Mouse (Mus musculus) megakaryocyte progenitor cell, adult 5-6 weeks (primary cell): ENCODE data around the gene Shank2. TPM values are rescaled to one million over a fixed set of nuclear protein-coding genes. Genes with fewer than 3 reads are reported as not detected.

Experiments
- ATAC-seq: replicated peaks from 2 replicates; pipeline ENCODE4 v1.8.0; 2016; ENCODE audit warnings: mild to moderate bottlenecking, moderate TSS enrichment, inconsistent platforms; ENCODE audit not compliant: poor library complexity
- total RNA-seq, 2 experiments: library from RNA; stranded (forward) in 1 of 2; stranded (reverse) in 1 of 2; fragments of 157-497, 149-512 nt in 1 of 2; fragments of 200-1000 nt in 1 of 2; gene quantifications; 2 replicates each; pipeline versions ENCODE4 v1.2.3 to v1.2.4; 2015 to 2017

The Shank2 gene
- total RNA-seq, 2 experiments from 2014 or later, result not detected

DNA sequence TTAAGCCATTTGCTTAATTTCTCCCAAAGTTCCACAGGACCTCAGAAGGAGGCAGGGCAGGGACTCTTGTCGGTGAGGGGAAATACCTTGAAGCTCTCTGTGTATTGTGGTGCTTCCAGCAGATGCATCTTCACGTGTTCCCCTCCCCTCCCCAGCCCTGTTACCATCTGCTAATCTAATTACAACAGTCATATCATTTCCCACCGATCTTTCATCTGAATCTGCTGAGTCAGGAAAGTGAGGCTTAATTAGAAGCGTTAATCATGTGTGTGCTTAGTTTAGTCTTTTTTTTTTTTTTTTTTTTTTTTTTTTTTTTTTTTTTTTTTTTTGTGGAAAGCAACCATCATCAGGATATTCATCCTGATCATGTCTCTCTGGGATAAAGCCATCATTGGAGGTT is 256.6 kb downstream of the Shank2 start:
- ATAC-seq, result no peak

DNA sequence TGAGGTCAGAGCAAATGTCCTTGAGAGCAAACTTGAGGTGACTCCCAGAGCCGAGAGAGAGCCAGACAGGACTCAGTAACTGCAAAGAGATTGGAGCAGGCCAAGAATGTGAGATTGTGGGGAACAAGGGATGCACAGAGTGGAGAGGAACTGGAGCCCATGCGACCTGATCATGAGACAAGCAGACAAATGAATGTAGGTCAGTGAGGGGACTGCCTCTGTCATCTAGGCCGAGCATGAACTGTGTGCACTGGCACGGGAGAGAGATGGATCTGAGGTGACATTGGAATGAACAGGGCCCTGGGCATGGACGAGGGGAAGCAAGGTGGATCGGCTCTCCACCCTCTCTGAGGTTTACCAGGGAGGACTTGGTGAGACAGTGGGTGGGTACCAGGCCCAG is 260.9 kb downstream of the Shank2 start:
- no peak for ATAC-seq

DNA sequence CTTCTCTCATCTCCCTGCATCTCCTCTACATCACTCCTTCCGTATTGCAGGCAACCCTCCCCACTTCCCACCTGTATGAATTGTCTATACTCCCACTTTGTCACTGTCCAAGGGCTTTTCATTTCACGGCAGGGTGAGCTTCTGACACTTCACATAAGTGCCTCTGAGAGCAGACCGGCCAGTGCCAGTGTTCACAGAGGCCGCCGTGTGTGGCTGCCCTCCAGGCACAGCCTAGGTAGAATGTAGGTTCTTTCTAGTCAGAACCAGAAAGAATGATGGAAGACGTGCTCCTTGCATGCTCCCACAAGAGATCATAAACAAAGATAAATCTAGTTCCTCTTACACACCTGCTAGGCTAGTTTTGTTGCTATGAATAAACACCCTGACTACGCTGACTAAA is 265.0 kb downstream of the Shank2 start:
- ATAC-seq, result no peak

DNA sequence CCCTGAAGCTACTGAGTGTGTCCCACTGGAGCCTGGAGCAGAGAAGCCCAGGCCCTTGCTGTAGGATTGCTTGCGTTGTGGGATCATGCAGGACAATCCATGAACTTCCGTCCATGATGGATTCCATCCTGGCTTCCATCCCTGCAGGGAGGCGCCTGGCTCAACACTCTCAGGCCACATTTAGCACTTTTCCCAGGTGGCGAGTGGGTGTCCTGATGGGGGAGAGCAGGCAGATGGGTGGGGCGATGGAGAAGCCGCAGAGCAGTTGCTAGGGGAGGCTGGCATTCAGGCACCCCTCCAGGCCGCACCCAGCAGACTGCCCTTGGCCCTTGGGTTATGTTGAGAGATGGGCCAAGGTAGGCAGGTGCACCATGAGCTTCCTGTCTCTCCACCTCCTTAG is 266.6 kb downstream of the Shank2 start:
- no peak for ATAC-seq

DNA sequence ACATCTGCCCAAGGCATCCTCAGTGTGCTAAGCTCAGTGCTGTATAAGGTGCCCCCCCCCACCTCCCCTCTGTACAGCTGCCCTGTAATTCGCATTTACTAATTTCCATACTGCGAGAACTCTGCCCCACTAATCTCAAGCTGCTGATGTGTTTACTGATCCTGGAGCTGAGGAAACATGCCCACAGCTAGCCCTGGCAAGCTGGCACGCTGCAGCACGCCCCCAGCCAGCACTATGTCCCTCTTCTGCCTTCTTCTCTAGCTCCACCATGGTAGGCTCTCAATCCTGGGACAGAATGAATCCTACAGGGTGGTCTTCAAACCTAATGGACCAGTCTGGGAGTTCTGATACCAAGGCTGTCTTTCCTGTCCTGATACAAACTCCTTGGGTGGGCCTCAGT is 267.1 kb downstream of the Shank2 start:
- no peak for ATAC-seq

DNA sequence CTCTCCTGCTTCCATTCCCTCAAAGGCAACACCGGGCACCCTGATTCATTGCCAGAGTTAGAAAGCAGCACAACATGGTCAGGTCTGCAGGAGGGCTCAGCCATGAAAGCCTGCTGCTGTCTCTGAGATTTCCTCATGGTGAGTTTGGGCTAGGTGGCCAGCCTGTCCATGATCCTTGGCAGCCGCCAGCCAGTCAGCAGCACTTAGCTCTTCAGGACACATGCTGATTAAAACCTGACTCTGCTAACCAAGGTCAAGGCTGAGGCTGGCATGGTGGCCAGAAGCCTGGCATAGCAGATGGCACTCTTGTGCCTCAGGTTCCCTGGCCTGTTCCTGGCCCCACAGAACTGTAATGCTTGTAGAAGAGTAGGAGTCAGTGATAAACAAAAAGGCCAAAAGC is 269.3 kb downstream of the Shank2 start:
- no peak for ATAC-seq

DNA sequence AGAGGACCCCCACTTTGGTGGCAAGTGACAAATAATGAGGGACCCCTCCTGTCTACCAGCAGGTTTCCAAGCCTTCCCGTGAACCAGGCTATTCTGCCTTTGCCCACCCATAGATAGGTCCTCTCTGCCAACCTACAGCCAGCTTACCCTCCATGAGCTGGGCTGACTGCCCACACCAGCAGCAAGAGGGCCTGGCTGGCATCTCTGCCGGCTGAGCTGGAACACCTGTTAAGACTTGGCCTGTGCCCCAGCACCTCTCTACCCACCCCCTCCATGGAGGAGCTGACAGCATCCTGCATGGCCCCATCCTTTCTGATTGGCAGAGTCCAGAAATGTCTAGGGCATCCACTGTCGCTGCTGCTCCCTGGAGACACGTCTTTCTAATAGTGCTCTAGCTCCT is 277.0 kb downstream of the Shank2 start:
- no peak for ATAC-seq

DNA sequence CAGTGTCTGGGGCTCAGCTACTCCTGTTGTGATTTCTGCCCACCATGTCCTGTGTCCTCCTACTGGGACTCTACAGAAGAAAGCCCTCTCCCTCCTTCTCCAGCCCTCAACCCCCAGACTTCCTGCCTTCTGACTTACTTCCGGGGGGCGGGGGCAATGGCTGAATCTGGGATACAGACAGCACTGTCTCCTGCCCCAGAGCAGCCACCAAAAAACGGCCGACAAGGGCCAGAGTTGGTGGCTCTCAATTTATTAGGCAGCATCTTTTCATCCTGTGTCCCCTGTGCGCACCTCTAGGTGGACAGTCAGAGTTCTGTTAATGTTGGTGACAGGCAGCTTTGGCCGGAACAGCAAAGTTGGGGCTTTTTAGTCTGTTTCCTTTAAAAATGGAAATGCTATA is 282.0 kb downstream of the Shank2 start:
- ATAC-seq, result no peak

DNA sequence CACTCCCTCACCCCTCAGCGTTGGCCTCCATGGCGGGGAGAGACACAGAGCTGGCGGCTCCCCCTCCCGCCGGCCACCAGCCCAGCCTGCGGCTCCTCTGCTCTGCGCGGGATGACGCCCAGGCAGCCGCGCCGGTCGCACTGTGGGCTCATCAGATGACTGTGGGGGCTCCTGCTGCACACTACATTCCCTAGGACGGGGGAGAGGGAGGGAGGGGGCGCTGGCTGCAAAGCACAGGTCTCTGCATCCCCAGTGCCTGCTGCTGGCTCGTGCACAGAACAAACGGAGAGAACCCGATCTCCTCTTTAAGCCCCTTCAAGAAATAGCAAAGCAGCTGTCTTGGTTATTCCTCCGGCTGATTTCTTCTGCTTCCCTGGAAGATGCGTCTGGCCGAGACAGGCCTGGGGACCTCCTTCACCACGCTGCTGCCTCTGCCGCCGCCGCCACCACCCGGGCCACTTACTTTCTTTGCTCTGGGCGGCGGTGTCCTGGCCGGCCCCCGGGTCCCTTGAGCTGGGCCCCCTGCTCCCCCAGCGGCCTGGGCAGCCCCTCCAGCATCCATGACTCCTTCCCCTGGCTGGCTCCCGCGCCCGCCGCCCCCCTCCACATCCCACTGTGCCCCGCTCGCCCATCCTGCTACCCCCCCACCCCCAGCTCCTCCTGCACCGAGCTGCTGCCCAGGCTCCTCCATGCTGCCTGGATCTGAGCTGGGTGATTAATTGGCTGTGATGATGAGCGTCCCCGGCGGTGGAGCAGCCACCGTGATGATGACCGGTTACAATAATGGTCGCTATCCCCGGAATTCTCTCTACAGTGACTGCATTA is 282.7 kb downstream of the Shank2 start:
- ATAC-seq, result no peak

DNA sequence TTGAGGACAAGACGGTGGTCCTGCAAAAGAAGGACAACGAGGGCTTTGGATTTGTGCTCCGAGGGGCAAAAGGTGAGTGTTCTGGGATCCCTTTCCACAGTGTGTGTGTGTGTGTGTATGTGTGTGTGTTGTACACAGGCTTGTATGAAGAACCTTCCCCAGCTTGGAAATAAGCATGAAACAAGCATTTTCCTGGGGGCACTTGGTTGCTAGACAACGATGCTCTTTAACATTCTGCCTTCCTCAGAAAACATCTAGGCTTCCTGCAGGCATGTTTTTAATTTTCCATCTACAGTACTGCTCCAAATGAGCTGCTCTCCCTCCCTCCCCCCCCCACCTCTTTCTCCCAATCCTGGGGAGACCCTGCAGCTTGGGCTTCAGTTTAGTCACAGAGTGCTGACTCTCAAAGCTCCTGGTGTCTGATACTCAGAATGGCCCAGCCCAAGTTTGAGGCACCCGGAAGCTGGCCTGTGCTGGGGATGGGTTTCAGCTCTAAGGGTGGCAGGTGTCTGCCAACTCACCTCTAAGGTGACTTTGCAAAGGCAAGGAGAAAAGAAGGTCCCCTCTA is 283.4 kb downstream of the Shank2 start:
- no peak for ATAC-seq

DNA sequence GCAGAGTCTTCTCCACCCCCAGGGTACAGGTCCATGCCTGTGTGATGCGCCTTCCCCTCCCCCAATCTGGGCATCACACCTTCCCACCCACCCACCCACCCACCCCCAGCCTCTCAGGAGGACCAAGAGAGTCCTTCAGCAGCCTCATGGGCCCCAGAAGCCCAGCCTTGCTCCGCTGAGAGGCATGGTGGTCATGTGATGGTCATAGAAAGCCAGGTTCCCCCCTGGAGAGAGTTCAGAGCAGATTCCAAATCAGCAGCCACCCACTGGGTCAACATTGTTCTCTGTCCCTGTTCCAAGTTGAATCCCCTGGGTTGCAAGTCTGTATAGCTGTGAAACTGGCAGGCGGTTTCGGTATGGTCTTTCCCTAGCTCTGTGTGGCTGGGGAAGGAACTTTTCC is 284.2 kb downstream of the Shank2 start:
- ATAC-seq, result no peak

DNA sequence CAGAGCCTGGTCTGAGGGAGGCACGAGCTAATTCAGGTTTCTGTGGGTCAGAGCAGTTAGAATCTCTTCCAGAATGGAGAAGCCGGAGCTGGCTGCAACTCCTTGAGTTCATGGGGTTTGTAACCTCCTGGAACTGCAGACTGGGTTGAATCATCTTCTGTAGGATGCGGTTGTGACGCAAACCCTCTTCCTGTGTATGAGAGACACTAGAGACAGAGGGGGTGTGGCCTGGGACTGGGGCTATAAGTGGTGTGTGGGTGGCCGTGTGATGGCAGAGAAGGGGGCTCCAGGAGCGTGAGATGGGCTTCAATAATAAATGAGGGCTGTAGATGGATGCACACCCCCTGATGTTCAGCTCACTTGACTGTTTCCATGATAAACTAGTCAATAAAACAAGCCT is 286.3 kb downstream of the Shank2 start:
- ATAC-seq, result no peak

DNA sequence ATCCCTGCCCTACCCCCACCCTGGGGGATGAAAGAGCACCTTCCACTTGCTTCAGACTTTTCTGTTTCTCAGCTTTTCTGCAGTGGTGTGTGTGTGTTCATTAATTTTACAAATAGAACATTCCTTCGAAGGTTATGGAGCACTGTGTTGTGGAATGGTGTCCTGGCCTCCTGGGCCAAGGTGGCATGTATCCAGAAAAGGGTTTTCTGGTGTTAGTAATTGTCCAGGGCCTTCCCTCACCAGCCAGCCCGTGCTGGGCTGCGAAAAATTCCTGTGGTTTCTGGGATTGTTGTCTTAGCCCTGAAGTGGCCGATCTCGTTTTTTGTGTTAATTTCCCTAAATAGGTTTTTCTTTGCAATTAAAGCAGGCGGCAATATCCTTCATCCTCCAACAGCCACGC is 289.8 kb downstream of the Shank2 start:
- ATAC-seq, result no peak

DNA sequence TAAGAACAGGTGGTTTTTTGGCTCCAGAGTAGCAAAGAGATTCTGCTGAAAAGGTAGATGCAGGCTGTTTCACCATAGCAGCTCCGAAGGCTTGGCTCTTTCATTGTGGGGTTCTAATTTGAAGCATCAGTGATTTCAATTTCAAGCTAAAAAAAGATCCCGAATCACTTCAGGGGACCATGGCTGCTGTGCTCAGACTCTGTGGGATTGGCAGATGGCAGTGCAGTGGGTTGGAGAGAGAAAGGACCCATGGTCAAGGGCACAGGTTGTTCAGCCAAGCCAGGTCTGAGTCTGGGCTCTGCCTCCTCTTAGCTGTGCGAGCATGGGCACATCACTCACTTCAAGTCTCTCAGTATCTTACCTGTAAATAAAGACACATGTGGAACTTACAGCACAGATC is 291.9 kb downstream of the Shank2 start:
- no peak for ATAC-seq

DNA sequence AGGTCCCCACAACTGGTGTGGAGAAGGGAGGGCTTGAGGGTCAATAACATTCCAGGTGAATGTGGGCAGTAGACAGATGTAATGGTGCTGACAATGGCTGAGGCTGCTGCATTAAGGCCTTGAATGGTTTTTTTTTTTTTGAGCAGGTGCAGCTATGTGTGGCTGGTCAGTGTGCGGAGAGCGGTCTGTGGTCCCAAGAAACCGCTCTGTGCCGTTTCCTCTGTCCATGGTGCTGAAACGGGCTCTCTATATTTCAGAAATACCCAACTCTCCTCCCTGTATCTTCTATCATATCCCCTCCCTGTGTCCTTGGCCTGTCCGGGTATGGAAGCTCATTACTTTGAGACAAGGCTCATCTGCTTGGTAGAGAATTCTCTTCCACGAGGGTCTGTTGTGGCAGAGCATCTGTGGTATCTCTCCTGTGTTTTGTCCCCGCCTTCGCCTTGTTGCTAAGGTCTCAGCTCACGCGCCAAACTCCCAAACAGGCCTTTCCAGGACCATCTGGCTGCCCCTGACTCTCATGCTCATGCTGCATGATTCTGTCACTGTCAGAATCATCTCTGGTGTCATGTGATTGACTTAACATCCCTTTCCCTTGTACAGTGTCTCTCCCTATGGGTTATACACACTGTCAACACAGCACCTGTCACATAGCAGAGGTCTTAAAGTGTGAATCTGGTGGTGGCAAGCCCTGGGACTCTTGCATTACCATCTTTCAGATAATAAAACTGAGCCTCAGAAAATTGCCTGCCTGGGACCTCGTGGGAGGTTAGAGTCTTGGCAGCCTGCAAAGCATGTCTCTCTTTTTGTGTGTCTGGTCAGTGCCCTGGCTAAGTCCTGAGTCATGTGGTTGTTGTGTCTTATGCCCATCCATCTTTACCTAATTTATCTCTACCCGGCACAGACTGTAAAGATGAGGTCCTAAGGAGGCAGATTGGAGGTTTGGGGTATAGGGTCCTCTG is 292.8 kb downstream of the Shank2 start:
- ATAC-seq, result peak; percentile 54

DNA sequence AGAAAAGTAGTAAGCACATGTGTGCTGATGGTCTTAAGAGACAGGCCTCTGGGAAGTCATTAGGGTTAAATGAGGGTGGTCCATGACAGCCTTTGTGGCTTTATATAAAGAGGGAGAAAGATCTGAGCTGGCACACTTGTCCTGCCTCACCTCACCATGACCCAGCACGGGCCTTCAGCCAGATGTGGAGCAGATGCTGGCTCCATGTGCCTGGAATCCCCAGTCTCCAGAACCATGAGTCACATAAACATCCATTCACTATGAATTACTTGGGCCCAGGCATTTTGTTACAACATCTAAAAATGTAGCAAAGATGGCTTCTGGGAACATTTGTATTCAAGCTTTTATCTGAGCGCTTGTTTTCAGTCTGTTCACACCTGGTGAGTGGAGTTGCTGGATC is 297.6 kb downstream of the Shank2 start:
- ATAC-seq, result no peak

DNA sequence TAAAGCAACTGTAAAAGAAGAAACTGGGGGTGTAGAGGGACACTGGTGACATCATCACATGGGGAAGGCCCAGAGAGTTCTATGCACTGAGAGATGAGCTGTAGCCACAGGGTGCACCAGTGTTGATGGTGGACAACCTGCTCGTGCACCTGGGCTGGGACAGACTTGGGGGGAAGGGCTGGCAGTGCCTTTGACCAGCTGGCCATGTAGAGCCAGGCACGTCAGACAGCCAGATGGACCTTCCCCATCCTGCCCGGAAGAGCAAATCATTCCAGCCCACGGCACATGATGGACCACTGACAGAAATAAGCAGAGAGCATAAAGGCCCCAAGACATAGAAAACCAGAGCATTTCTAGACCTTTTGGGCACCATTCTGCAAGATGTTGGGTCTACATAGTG is 299.9 kb downstream of the Shank2 start:
- no peak for ATAC-seq

DNA sequence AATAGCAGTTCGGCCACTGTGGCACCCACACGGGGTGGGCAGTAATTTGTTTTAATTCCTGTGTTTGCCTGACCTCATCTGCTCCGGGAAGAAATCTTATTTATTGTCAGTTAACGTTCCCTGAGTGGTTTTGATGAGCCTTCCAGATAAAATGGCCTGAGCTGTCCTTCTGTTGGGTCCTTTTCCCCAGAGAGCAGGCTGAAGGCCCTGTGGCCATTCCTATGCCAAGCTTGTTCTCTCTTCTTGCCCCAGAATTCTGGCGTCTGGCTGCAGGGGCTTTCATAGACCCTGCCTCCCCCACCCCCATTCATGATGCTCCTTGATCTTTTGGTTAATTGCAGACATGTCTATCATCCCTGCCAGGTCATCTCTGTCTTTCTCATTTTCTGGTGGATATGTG is 300.8 kb downstream of the Shank2 start:
- no peak for ATAC-seq

DNA sequence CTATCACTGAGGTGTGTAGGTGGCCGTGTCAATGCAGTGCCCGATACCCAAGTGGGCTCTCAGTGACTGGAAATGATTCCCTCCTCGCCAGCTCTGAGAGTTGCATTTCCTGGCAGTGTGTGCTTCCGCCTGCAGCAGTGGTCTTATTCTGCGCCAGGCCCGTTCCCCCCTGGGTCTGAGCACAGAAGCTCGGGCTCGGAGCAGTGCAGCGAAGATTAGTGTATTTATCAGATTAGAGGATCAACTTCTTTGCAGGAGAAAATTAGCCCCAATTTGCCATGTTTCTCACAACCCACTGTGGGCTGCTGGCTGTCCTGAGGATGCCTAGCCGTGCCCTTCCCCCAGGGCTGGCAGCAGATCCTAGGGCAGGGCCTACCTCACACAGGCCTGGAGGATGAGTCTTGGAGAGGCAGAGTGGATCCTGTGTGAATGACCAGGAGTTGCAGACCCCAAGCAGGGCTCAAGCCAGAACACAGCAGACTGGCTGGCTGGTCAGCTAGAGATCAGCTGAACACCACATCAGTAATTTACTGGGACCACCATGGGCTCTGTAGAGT is 306.2 kb downstream of the Shank2 start:
- ATAC-seq, result no peak

DNA sequence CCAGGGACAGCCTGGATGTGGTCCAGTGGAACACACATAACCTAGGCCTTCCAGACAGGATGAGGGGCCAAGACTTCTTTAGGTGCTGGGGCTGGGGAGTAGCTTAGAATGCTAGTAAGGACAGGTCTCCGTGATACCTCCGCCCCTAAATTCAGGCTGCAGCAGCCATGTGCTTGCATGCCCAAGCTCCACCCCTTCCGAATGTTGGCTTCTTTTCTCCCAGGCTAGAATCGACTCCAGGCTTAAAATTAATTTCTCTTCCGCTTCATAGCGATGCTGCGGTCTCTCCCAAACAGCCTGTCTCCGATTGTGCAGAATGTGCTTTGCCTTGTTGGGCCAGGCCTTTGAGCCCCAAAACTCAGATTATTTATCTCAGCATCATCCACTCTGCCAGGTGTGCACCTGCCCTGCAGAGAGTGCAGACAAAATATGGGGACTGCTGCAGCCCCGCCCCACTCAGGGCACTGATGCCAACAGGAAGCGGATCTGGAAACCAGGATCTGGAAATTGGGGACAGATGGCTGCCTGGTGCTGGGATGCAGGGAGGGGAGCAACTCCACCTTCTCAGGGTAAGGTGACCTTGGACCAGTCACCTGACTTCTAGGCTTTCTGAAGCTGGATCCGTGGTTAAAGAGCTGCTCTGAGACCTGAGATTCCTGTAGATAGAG is 312.8 kb downstream of the Shank2 start:
- ATAC-seq, result no peak

DNA sequence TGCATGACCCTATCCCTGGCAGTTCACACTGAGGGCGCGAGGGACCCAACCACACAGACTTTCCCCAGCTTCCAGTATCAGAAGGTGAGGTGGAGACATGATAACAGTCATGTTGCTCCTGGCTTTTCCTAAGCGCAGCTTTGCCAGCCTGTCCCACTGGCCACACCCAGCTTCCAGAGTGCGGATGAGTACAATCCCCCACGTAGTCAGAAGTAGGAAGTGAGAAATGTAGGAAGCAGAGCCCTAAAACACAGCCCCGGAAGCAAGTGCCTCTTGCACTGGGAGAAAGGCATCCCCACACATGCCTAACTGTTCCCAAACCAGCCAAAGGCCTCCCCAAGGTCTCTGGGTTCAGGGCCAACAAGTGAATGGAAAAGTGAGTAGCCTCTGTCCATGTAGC is 314.5 kb downstream of the Shank2 start:
- ATAC-seq, result no peak
